In genomic region chr4:114666238-114666978, GRCm38 (mm10) we compare ENCODE assay signal across 9 mouse cellular contexts.
A peak's percentile ranks its signal among the peaks of the same experiment; 100 is the strongest.
DNase-seq lines count a peak whose midpoint lies in the region; ATAC-seq and TF ChIP-seq lines count a peak whose summit lies in the region.
"Had no signal": no experiment of that assay in that cellular context is flagged by ENCODE, and none has a peak within 500 bp of the region (broad histone marks: within the 10 kb centered on the region; RNA-seq: fewer than 3 reads in every experiment).

No protein-coding gene starts in this region.

- 0 out of 2 replicates have a peak, but pooled peaks have one; percentile 20 for ATAC-seq in heart, embryonic 12.5 days (ENCODE audit: insufficient number of reproducible peaks, low FRiP score)
- peak; percentile 49 for ATAC-seq in hindbrain, embryonic 14.5 days (ENCODE audit: low FRiP score)
- no peak for ATAC-seq in midbrain, embryonic 14.5 days (ENCODE audit: low FRiP score, low TSS enrichment)
- ATAC-seq in megakaryocyte-erythroid progenitor cell, adult 5-6 weeks (replicated peaks; ENCODE audit: low FRiP score, low TSS enrichment, poor library complexity, severe bottlenecking) = no peak

- no peaks in the 10 kb centered on the region for H3K36me3 ChIP-seq in heart, embryonic 12.5 days
- no peaks in the 10 kb centered on the region for H3K36me3 ChIP-seq in hindbrain, embryonic 14.5 days (replicated peaks; ENCODE audit: control insufficient read depth, insufficient read depth)
- H3K36me3 ChIP-seq in midbrain, embryonic 14.5 days (ENCODE audit: control insufficient read depth, insufficient read depth, low read length) = no peaks in the 10 kb centered on the region
- H3K36me3 ChIP-seq in thymus, adult 2 months (ENCODE audit: control insufficient read depth, insufficient read depth, low read length) = no peaks in the 10 kb centered on the region

- H3K4me2 ChIP-seq in heart, embryonic 12.5 days = peak overlapping the region; percentile 67
- peak overlapping the region; percentile 53 for H3K4me2 ChIP-seq in hindbrain, embryonic 14.5 days (replicated peaks)
- peak overlapping the region; percentile 54 for H3K4me2 ChIP-seq in midbrain, embryonic 14.5 days (ENCODE audit: low read length)

- no peak overlapping the region for H3K27ac ChIP-seq in heart, embryonic 12.5 days (ENCODE audit: poor library complexity, severe bottlenecking)
- H3K27ac ChIP-seq in hindbrain, embryonic 14.5 days = no peak overlapping the region
- H3K27ac ChIP-seq in midbrain, embryonic 14.5 days (replicated peaks; ENCODE audit: low read depth, low read length) = no peak overlapping the region
- H3K27ac ChIP-seq in thymus, adult 2 months (ENCODE audit: control insufficient read depth, insufficient read depth, low read length) = no peak overlapping the region

- H3K4me1 ChIP-seq in heart, embryonic 12.5 days (replicated peaks) = peaks cover 10% of the 10 kb centered on the region; the same call in 1 of the 2 replicates
- H3K4me1 ChIP-seq in hindbrain, embryonic 14.5 days (replicated peaks; ENCODE audit: control insufficient read depth, insufficient read depth, low read length) = peaks cover 8% of the 10 kb centered on the region; the same call in 1 of the 2 replicates
- H3K4me1 ChIP-seq in midbrain, embryonic 14.5 days (ENCODE audit: control insufficient read depth, insufficient read depth, low read length) = peaks cover 13% of the 10 kb centered on the region
- H3K4me1 ChIP-seq in thymus, adult 2 months (replicated peaks; ENCODE audit: control insufficient read depth, insufficient read depth, low read length) = peaks cover 14% of the 10 kb centered on the region

- DNase-seq in heart, adult 8-10 months (ENCODE audit: low spot score) = no peak
- DNase-seq in Muller cell, postnatal 12 days (ENCODE audit: inconsistent ontology term) = peak; percentile 52
- DNase-seq in hindbrain, embryonic 14.5 days (ENCODE audit: low spot score) = no peak
- DNase-seq in midbrain, embryonic 14.5 days = peak; percentile 47
- no peak for DNase-seq in thymus, adult 2 months
- no peak for DNase-seq in spleen, adult 18-20 months

- WGBS in heart, embryonic 12.5 days = 5% methylated on average over 41 of the region's 41 CpGs
- 3% methylated on average over 41 of the region's 41 CpGs for WGBS in hindbrain, embryonic 14.5 days
- 2% methylated on average over 41 of the region's 41 CpGs for WGBS in midbrain, embryonic 14.5 days
- WGBS in thymus, adult 2 months = 91% methylated on average over 41 of the region's 41 CpGs

- H3K4me3 ChIP-seq in heart, embryonic 12.5 days = peak overlapping the region; percentile 38
- peak overlapping the region; percentile 24 for H3K4me3 ChIP-seq in hindbrain, embryonic 14.5 days (replicated peaks; ENCODE audit: low read length)
- H3K4me3 ChIP-seq in midbrain, embryonic 14.5 days (replicated peaks; ENCODE audit: low read depth, low read length) = peak overlapping the region; percentile 29
- no peak overlapping the region for H3K4me3 ChIP-seq in thymus, adult 2 months (ENCODE audit: control insufficient read depth, insufficient read depth, low read length)
- H3K4me3 ChIP-seq: myocyte had no signal

- H3K27me3 ChIP-seq in heart, embryonic 12.5 days (replicated peaks) = peaks cover 88% of the 10 kb centered on the region
- peaks cover 55% of the 10 kb centered on the region for H3K27me3 ChIP-seq in hindbrain, embryonic 14.5 days (ENCODE audit: control insufficient read depth, insufficient read depth, low read length)
- H3K27me3 ChIP-seq in midbrain, embryonic 14.5 days (ENCODE audit: control insufficient read depth, insufficient read depth, low read length) = peaks cover 32% of the 10 kb centered on the region
- H3K27me3 ChIP-seq in thymus, adult 2 months (ENCODE audit: control insufficient read depth, insufficient read depth, low read length) = no peaks in the 10 kb centered on the region

- H3K9ac ChIP-seq in heart, embryonic 12.5 days = no peak overlapping the region
- no peak overlapping the region; the same call in 1 of the 2 replicates for H3K9ac ChIP-seq in hindbrain, embryonic 14.5 days
- H3K9ac ChIP-seq in midbrain, embryonic 14.5 days (replicated peaks; ENCODE audit: low read length) = peak overlapping the region; percentile 34; the same call in 1 of the 2 replicates

- no peak for TF ChIP-seq CTCF in thymus, adult 2 months (IDR thresholded peaks at IDR 0.05; ENCODE audit: borderline replicate concordance, control insufficient read depth, extremely low read depth, insufficient read depth, low read length, poor library complexity)

- TF ChIP-seq POLR2A in thymus, adult 2 months (IDR thresholded peaks at IDR 0.05; ENCODE audit: control insufficient read depth, extremely low read depth, insufficient read depth, low read length, poor library complexity) = no peak

- H3K9me3 ChIP-seq in heart, embryonic 12.5 days (replicated peaks) = no peaks in the 10 kb centered on the region
- H3K9me3 ChIP-seq in hindbrain, embryonic 14.5 days (ENCODE audit: control insufficient read depth, low read length) = no peaks in the 10 kb centered on the region
- no peaks in the 10 kb centered on the region for H3K9me3 ChIP-seq in midbrain, embryonic 14.5 days (ENCODE audit: control insufficient read depth, low read length)

Comparison
In these comparisons a context has a peak if more than half of its experiments do, and no peak if none do; other contexts are left out.
1. ATAC-seq: peak in heart, embryonic 12.5 days (single experiment) and hindbrain, embryonic 14.5 days (single experiment); none in midbrain, embryonic 14.5 days (single experiment) and megakaryocyte-erythroid progenitor cell, adult 5-6 weeks (single experiment).
2. DNase-seq: peak in Muller cell, postnatal 12 days (single experiment) and midbrain, embryonic 14.5 days (single experiment); none in heart, adult 8-10 months (single experiment), hindbrain, embryonic 14.5 days (single experiment), thymus, adult 2 months (single experiment) and spleen, adult 18-20 months (0 of 2).
3. Peak in every context shown above with its lines, with median percentiles within 50 percentile points of each other: H3K4me2 ChIP-seq.